Mouse (Mus musculus) ovary, adult 18-20 months (tissue): ENCODE measurements around the gene Frmd4b.

ENCODE experiments used
- DNase-seq: peaks from one replicate; pipeline ENCODE4 v3.0.0; 2022; ENCODE audit warnings: low spot score, mixed read lengths

Gene Frmd4b

DNA sequence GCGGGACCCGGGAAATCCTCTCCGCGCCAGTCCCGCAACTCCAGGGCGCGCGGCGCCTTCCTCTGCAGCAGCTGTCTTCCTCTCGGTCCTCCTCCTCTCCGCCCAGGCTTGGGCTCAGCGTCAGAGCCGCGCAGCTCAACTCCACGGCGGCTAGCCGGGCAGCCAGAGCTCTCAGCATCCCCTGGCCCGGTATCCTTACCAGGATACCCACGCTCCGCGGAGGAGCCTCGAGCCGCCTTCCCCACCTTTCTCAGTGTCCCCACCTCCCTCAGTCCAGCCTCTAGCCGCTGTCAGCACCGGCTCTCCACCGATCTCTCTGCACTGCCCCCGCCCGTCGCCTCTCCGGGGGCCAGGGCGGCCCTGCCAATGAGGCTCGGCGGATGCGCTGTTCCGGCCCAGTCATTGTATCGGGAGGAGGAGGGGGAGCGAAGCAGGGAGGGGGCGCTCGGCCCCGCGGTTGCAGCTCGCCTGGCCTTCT, at the start of gene Frmd4b:
Frmd4b (minus strand) TSS at position 276 of the 478 bp plus-strand sequence.
- DNase-seq, result peak; percentile 42

DNA sequence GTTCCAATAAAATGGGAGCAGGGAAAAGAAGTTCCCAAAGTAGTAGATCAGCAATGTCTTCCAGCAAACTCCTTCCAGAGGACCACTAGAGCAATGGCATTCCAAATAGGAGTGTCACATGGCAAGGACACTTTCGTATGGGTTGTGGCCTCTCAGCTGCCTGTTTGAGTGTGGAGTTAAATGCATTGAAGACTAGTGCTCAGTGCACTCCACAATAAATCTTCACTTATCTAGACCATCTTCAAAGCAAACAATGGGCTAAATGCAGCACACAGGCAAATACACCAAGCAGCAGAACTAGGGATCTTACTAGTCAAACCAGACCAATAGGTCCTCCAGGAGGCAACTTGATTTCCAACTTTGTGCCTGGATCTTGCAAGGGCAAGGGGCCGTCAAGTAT, 49.1 kb upstream of the Frmd4b start:
- no peak for DNase-seq

DNA sequence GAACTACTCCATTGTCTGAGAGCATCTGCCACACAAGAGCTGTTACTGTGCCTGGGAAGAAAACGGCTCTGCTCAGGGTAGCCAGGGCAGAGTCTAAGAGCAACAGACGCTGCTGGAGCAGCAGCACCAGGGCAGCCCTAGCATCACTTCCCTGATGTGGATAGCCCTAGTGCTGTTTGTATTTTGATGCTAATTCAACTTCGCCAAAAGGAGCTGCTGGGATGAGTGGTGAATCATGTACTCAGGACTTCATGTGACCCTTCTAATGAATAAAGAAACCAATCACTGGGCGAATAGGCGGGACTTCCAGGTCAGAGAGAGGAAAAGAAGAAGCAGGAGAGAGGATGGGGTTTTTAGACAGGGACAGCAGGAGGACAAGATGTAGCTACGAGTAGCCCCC, 41.6 kb upstream of the Frmd4b start:
- DNase-seq, result no peak

DNA sequence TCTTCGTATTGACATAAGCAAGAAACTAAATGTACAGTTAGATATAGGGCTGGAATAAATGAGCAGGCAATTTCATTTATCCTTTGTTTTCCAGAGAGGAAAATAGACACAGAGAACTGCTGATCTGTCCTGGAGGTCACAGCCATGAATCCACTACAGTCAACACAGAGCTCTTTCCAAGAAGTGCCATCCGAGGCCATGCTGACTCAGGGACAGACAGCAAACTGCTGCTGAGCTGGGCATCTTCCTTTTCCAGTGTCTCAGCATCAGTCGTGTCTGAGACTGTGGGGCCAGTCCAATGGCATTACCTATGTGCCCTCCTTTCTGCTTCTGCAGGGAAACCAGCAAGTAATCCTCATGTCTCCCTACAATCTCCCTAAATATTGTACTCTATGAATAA, 38.6 kb upstream of the Frmd4b start:
- no peak for DNase-seq

DNA sequence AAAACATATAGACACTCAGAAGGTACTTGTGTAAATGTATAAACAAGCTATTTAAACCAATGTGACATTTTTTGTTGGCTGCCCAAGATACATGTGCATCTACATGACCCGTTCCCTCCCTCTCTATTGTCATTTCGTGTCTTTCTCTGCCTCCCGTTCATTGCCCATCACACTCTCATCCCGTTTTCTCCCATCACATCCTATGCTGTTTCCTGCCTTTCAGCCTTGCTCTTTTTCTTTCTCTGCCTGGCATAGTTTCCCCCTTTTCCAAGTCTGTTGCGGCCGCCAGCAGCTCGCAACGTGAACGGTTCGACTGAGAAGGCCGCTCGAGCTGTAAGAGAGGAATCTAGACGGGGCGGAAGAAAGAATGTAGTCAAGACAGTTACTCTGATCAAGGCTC, 30.2 kb upstream of the Frmd4b start:
- DNase-seq, result no peak

DNA sequence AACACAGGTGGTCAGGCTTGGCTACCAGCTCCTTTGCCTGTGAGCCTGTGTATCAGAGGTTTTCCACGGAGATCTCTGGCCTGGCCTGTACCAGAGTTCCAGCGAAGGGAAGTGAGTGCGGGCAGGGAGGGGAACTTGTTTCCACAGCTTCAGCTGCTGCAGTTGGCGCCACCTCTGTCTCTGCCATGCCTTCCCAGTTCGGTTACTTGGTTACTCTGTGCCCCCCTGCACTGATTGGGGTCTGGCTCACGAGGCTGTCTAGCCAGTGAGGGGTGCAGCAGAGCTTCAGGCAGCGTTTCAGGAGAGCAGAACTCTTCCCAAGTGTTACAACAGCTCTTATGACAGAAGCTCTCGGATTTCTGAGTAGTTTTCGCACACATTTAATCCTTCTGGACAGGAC, 6.0 kb upstream of the Frmd4b start:
- DNase-seq, result no peak

DNA sequence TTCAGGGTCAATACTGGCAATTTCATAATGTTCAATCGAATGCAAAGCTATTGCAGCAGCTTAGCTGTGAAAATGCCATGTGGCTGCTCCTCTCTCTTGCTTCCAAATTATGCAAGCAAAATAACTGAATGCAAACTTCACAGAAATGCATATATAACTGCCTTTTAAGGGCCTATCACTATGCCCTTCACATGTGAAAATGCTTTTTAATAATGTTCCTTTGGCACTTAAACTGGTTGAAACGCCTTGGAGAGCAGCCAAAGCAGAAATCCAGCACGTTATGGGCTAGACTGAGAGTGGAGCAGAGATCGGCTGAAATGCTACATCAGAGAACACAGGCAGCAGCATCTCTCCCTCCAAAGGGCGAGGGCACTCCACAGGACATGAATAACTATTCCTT, 4.9 kb upstream of the Frmd4b start:
- no peak for DNase-seq

DNA sequence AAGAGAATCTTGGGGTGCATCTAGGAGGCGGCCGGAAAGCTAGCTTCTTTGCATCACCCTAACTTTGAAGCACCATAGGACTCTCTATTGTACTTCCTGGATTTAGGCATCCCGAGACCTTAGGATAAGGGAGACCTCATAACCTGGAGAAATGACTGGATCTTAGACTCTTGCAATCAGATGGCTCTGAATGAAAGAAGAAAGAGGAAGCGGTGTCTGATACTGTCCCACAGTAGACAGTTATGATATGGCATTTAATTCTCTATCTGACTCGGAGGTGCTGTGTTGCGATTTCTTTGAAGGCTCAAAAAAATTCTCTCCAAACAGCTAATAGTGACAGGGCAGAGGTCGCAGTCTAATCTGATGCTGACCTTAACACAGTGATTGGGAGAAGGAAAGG, 433 bp upstream of the Frmd4b start:
- DNase-seq, result no peak

DNA sequence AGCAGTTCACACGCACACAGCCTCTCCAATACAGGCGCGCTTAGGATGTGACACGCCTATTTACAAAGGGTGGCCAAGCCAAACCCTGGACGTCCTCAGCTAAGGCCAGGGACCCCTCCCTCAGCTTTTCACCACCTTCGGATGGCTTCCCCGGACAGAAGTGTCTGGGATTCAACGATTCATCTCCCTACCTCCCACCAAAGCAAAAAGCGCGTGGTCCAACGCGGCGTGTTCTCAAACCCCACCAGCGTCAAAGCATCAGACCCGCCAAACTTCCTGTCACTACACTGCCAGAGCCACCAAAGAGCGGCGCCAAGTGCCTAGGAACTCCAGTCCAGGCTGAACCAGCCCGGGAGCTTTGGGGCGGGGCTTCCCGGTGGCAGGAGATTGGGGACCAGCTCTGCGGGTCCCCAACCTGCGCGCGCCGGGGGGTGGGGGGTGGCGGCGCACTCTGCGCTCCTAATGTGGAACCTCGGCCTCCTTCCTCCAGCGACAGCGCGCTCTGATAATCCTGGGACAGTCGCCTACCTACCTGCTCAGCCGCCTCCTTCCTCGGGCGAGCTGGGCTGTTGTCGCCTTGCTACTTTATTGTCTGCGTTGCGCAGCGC, 579 bp downstream of the Frmd4b start:
- DNase-seq, result no peak

DNA sequence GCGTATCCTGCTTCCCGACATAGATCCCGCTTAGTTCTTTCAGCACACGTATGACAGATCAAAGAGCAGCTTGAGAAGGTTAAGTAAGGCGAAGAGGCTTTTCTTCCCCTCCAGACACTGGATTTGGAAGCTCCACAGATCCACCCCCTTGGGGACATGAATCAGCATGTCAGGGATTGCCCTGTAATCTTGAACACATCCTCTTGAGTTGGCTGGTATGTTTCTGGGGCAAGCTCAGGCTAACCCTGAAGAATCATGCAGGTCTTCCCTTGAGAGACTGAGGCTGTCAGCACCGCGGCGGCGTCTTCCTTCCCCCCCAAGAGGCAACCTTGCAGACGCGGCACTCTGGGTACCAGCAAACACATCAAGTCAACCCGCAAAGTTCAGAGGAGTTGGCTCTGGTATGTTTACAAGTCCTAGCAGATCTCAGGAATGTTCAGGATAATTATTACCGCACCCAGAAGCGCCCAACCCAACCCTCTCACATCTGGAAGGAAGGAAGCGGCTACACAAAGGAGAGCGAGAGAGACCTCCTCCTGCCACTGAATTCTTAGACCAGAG, 1.4 kb downstream of the Frmd4b start:
- no peak for DNase-seq

DNA sequence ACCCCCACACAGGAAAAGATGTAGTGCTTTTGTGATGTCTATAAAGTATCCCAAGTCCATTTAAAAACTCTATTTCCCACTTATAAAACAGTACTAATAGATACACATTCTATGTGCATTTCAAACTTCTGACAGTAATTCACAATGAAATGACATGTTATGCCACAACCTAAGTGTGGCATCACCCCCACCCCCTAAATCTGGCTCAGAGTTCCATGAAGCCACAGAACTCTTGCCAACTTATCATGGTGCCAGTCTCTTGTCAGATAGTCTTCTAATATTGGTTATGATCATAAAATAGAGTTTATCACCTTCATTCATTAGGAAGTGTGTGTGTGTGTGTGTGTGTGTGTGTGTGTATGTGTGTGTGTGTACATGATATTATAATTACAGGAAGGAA, 3.2 kb downstream of the Frmd4b start:
- DNase-seq, result no peak

DNA sequence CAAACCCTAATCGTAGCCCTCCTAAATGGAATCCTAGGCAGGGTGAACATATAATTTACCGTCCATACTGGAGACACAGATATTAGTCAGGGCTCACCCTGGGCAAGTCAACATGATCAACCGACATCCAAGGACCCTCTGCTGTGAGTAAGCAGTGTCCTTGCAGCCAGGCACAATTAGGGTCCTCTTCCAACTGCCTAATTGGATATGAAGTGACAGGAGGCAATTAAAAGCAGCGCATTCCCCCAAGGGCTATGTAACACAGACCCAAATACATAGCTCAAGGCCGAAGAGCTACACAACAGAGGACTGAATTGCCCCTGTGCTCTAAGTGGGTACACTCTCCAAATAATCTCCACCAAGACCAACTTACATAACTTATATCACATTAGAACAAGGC, 4.5 kb downstream of the Frmd4b start:
- no peak for DNase-seq

DNA sequence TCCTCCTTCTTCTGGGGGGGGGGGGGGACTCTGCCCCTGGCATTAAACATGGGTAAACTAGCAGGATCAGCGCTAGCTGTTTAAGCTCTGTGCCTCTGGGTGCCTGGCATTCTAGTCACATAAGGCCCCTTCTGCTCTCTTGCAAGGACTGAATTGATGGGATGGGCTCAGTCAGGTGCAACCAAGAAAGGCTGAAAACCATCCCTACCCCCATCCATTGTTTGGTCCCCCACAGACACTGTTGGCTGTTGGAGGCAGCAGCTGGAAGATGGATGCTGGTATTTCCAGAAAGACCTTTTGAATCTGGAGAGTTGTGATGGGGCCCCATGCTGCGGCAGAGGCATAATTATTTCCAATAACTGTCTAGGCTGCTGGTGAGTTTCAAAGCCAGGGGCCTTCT, 7.3 kb downstream of the Frmd4b start:
- no peak for DNase-seq

DNA sequence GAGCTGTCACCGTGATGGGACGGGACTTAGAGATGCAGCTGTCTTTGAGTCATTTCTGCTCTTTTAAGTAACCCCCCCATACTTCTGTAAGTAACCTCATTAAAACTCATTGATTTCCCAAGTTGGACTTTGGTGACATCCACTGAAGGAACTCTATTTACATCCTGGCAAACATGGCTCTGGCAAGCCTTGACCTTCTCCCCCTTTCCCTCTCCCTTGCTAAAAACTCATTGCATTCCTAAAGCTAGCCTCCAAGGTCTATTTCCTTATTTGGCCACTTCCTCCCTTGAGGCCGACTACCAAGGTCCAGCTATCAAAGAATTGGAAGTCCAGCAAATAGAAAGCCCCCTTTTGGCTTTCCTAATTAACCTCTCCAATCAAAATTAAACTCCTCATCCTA, 9.7 kb downstream of the Frmd4b start:
- DNase-seq, result peak; percentile 34

DNA sequence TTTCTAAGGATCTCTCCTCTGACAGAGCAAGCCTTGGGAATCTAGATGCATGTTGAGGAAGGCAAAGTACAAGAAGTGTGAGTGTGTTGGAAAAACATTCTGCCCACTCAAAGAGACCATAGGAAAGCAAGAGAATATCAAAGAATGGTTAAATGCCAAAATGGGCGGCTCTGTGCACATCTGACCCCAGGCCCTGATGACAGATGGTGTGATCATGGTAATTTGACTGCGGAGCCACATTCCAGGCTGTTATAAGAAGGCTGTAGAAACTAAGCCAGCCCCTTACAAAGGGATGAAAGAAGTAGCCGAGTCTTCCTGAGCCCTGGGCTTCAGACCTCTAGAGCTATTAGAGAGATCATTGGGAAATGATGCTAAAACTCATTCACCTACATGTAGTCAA, 22.1 kb downstream of the Frmd4b start:
- no peak for DNase-seq

DNA sequence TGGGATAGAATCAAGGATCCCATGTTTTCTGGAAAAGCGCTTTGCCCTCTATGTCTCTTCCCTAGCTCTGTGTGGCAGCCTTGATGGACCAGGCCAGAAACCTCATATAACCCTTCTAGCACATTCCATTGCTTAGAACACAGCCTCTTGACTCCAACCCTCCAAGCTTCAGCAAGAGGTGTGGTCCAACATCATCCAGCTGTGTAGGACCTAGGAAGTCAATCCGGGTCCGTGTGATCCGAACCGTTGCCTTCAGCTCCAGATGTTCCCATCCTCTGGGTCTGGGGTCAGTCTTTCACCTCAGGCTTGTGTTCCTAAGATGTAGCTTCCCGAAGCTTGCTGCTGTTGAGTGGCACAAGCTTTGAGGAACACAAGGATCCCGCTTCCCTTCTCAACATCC, 22.8 kb downstream of the Frmd4b start:
- no peak for DNase-seq

DNA sequence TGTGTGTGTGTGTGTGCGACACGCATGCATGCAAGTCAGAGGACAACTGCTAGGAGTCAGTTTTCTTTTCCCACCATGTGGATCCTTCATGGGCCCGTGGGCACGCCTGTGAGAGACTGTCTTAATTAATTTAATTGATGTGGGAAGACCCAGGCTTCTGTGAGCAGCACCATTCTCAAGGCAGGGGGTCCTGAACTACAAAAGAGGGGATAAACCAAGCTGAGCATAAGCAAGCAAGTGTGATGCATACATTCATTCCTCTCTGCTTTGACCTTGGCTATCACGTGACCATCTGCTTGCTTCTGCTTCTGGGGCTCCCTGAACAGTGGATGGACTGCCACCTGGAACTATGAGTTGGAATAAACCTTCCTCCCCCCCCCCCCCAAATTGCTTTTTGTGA, 27.1 kb downstream of the Frmd4b start:
- no peak for DNase-seq

DNA sequence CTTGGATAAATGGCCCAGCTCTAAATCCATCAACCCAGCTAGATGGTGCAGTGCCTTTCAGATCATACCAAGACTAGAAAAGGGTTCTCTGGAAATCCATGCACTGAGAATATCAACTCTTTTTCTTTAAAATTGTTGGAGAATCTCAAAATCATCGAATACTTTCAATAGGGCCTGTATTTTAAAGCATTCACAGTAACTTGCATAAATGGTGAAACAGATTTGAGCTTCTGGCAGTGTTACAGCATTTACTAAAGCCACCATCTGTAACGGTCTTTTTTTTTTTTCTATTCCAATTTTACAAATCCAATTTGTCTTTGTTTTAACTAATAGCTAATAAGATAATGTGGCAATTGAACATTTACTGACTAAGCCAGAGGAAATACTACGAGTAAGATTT, 27.8 kb downstream of the Frmd4b start:
- no peak for DNase-seq

DNA sequence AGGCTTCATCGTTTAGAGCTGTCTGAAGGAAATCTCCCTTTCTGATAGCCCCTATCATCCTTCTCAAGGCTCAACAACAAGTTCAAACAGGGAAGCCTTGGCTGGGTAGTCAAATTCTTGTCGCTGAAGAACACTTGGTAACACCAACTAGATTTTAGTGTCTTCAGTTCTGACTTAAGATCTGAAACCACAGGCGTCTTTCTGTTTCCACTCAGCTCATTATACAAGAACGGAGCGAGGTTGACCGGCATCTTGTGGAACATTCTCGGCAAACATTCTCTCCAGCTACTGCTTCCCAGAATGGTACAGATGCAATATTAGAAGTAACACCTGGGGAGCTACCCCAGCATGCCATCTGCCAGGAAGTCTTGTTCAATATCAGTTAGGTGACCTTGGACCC, 28.3 kb downstream of the Frmd4b start:
- DNase-seq, result no peak

DNA sequence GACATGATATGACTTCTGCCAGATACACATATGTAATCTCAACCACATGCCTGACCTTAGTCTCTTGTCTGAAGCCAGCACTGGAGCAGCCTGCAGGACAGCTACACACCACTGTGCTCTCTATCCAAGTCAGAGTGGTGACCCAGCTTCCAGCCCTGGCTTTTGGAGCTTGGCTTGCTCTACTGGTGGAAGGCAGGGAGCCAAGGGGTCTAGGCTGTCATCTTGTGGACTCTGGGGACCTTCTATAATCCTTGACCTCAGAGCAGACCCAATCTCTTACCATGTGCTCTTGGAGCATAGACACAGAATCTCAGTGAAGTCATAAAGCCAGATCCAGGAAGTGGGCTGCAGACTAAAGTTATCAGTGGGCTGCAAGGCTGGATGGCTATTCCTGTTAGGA, 30.7 kb downstream of the Frmd4b start:
- no peak for DNase-seq

DNA sequence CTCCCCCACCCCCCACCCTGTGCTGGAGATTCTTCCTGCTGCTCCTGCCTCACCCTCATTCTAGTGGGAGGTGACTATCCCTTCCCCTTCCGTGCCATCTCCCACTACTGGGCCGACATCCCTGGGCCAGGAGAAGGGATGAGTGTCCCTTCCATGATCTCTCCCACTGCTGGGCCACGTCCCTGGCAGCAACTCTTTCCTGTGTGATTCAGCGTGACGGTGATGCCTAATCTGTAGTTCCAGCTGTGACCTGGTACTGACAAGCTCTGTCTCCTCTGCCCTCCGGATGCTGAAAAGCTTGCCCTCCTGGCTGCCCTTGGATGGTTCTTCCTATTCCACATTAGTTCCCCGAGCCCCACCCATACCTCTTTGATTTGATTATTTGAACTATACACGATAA, 31.3 kb downstream of the Frmd4b start:
- DNase-seq, result no peak

DNA sequence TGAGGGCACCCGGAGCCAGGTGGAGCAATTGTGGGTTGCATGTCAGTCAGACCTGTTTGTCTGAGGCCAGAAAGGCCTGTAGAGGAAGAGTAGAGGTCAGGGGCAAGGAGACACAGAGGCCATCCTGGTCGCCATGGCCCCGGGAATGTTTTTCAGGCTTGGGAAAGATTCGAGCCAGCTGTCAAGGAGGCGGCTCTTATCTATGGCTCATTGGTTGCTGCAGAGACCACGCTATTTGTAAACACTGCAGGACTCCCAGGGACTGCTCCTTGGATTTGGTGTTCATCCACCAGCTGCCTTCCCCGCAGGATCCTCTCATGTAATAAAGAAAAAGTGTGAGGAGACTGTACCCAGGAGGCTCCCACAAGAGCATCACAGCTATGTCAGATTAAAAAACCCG, 34.6 kb downstream of the Frmd4b start:
- peak; percentile 12 for DNase-seq

DNA sequence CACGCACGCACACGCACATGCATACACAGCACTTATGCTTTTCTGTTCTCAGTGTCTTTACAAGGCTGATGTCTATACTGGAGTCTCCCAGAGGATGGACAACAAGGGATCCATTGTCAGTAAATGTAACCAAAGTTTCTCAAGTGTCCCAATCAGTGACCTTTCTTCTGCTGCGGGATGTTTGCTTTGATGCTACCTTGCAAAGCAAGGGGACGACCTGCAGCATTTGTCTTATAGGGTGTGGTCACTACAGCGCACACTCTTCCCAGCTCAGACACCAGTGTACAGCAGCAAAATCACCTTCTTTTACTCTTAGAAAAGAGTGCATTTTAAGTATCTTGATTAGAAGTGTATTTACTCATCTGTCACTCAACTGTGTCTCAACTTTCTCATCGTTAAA, 35.4 kb downstream of the Frmd4b start:
- no peak for DNase-seq

DNA sequence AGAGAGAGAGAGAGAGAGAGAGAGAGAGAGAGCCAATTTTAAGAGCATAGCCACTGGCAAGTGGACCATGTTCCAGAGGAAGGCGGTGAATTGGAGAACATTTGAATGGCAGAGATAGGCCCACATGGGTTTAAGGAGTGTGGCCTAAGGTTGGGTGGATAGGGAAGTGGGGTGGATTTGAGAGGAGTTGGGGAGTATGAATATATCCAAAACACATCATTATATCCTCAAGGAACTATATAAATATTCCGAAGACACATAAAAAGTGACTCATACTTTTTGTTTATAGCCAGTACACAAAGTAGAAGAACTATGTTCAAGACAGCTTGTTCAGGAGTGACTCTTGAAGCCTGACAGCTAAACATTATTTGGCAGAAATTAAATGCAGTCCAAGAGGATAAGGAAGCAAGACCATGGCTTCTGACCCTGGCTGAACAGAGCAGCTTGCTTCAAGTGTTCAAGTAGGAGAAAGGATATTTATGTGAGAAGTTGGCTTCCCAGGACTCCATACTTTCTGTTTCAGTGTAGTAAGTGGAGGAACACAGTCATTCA, 36.8 kb downstream of the Frmd4b start:
- no peak for DNase-seq
